Mouse (Mus musculus) cerebellum, adult 8-10 months (tissue): ENCODE measurements around the gene Gm7029.

Experiments
- DNase-seq: peaks from one replicate; pipeline ENCODE4 v3.0.0; 2022

The Gm7029 gene

DNA sequence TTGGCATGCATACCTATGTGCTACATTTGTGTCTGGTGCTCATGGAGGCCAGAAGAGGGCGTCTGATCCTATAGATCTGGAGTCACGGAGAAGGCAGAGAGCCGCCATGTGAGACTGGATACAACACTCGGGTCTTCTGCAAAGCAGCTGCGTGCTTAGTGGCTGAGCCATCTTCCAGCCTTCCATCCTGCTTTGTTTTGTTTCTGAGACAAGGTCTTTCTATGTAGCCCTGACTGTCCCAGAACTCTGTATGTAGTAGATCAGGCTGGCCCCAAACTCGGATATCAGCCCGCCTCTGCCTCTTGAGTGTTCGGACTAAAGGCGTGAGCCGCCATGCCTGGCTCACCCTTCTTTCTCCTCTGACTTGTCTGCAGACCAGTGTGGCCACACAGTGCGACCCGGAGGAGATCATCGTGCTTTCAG lies 41.3 kb downstream of the Gm7029 start:
- DNase-seq: peak; percentile 44

DNA sequence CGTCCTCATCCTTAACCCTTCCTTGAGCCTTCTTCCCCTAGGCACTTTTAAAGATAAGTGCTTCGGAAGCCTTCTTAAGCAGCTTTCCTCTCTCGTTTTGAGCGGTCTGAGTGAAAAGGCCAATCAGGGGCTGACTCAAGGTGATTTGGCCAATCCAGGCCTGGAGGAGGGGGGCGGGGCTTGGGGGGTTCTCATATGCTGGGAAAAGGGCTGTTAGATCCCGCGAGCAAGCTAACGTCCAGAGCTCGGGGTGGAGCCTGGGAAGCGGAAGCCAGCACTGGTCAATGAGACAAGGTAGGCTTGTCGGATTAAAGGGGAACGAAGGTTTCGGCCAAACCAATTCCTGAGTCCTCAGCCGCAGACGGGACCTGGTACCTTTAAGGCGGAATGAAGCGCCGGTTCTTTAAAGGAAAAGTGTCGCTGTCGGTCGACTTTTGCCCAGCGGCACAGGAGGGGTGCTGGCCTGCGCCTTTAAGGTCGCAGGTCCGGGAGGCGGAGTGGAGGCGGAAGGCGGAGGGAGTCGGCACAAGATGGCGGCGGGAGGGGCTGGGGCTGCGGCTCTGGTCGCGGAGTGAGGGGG lies 42.1 kb downstream of the Gm7029 start, which contains the start of the genes Tapbp and Zbtb22:
Tapbp (plus strand) TSS at position 229 of the 580 bp plus-strand sequence.
Zbtb22 (plus strand) TSS at position 234 of the 580 bp plus-strand sequence.
- DNase-seq: peak; percentile 98

DNA sequence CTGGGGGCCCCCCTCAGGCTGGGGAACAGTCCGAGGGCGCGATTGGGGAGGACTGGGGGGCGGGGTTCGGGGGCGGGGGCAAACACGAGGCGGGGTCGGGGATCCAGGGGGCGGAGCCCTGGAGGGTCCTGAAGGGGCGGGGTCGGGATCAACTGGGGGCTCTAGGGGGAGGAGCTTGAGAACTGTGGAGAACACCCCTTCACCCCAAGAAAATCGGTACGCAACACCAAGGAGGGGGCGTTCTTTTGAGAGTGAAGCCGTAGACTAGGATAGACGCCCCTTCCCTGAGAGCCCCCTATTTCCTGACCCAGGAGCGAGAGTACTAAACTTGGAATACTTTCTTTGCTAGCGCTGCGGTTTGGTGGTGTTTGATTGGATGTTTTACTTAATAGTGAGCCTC lies 42.7 kb downstream of the Gm7029 start:
- DNase-seq: peak; percentile 56

DNA sequence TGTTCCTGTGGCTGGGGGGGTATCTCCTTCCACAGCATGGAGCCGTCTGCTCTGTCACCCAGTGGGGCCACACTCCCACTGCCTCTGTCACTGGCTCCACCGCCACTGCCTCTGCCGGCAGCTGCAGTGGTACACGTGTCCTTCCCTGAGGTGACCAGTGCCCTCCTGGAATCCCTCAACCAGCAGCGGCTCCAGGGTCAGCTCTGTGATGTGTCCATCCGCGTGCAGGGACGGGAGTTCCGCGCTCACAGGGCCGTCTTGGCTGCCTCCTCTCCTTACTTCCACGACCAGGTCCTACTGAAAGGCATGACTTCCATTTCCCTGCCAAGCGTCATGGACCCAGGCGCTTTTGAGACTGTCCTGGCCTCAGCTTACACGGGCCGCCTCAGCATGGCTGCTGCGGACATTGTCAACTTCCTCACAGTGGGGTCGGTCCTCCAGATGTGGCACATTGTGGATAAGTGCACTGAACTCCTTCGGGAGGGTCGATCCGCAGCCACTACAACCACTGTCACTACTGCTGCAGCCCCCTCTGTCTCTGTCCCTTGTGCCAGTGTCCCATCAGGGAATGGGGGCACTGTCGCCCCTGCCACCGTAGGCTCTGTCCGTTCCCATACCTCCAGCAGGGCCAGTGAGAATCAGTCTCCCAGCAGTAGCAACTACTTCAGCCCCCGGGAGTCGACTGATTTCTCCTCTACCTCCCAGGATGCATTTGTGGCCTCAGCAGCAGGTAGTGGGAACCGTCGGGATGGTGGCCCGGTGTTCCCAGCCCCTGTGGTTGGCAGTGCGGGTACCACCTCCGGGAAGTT lies 43.4 kb downstream of the Gm7029 start:
- peak; percentile 39 for DNase-seq

DNA sequence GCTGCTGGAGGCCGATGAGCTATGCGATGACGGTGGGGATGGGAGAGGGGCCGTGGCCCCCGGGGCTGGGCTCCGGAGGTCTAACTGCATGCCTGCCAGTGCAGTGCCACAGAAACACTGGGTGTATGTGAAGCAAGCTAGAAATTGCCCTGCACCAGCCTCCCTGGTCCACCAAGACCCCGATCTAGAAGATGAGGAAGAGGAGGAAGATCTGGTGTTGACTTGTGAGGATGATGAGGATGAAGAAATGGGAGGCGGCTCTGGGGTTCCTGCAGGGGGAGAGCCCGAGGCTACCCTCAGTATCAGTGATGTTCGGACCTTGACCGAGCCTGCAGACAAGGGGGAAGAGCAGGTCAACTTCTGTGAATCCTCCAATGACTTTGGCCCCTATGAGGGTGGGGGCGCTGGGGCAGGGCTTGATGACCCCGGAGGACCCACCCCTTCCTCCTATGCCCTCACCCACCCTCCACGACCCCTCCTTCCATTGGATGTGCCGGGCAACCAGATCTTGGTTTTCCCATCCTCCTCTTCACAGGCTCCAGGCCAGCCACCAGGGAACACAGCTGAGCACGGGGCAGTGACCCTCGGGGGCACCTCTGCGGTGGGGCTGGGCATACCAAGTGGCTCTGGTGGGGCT lies 44.1 kb downstream of the Gm7029 start:
- no peak for DNase-seq

DNA sequence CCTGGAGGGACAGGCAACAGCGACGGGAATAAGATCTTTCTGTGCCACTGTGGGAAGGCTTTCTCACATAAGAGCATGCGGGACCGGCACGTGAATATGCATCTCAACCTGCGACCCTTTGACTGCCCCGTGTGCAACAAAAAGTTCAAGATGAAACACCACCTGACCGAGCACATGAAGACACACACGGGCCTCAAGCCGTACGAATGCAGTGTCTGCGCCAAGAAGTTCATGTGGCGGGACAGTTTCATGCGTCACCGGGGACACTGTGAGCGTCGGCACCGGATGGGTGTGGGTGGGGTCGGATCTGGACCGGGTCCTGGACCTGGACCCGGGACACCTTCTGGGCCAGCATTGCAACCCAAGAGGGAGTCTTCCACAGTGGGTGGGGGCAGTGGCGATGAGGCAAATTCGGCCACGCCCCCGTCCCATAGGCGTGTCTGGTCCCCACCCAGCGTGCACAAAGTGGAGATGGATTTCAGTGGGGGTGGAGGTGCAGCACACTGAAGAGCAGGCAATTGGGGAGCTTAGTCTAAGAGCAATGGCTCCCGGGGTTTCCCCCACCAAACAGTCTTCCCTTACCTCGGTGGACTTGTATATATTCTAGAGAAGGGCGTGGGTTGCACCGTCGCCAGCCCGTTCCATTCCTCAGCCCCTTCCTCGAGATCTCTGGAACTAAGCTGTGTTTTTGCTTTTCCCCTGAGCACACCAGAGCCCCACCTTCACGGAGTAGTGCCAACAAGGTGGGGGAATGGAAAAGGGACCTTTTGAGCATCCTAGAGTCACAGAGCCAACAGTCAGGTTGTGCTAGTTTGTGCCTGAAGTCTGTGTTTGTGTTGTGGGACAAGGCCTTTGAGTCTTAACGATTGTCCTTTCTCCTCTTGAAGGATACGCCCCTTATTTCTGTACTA lies 44.9 kb downstream of the Gm7029 start:
- DNase-seq: peak; percentile 40

DNA sequence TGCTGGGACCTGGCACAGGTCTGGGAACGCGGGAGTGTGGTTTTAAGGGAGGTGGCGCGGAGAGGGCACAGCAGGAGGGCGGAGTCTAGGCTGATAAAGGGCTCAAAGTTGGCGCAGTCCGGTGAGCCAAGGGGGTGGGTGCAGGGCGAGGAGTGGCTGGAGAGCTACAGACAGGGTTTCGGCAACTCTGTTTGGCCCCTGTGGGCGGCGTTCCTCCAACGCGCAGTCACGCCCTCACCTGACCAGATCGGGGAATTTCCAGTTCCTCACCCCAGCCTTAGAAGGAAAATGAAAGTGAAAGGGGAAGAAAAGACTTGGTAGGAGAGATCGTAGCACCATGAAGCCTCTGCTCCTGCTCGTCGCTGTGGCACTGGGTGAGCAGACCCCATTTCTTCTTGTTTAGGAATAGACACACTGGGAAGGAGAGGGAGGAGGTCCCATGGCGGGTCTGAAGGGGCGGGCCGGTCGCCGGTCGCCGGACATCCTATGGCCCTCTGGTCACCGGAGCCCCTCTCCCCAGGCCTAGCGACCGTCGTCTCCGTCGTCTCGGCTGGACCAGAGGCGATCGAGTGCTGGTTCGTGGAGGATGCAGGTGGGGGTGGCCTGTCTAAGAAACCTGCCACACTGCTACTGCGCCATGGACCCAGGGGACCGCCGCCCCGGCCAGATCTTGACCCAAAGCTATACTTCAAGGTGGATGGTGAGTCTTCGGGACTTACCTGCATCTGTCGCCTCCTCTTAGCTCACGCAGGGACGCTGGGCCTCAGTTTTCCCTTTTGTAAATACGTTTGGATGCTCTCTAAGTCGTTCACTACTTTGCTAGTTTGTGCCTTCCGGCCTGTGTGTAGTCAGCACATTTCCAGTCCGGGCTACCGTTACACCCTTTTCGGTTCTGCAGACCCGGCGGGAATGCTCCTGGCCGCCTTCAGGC lies 46.0 kb downstream of the Gm7029 start:
- DNase-seq: peak; percentile 67

DNA sequence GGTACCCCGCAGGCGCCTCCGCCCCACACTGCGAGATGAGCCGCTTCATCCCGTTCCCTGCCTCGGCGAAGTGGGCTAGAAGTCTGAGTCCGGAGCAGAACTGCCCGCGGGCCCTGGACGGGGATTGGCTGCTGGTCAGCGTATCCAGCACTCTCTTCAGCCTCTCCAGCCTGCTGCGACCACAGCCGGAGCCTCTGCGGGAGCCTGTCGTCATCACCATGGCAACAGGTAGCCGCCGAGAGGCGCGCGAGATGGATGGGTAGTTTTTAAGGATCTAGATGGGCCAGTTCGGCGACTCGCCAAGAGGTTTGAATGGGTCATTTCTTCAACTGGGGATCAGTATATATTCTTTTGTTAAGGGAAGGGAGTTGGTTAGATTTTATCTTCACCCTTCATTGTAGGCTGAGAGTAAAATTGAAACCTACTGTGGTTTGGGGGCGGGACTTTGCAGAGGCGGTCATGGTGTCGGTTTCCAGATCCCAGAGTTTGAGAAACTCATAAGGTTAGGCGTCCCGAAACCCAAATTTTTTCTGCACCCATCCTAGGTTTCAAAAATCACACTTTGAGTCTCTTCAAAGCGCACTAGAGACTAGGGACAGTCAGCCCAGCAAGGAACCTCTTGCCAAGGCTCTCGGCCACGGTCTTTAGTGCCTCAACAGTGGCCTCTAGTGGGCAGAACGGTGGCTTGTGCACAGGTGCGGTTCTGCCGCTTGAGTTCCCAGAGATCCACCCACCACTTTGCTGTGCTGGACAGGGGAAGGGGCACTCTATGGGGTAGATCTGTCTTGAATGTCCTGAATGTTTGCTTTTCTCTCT lies 46.9 kb downstream of the Gm7029 start:
- DNase-seq: peak; percentile 88

DNA sequence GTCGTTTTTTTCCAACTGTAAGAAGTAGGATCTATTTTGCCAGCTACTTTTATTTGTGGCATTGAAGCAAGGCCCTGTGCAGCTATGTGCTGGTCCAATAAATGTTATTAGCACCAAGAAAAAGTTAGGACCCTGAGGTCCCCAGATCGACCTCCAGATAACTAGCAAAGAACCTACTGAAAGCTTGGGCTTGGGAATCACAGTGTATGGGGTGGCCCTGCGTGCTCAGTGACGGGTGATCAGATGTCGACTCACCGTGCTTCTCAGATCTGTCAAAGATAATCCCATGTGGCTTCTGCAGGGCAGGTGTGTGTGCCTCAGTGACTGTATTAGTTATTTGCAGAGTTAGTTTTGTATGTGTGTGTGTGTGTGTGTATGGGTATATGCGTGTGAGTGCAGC lies 47.7 kb downstream of the Gm7029 start:
- no peak for DNase-seq
